Mouse (Mus musculus) stomach, postnatal 0 days (tissue): ENCODE data around the gene Cep55.

Experiments used
- CTCF ChIP-seq: IDR thresholded peaks from 2 replicates; pipeline ENCODE4 v1.5.1; 2016; ENCODE audit warnings: antibody characterized with exemption, low read depth, mild to moderate bottlenecking, moderate library complexity
- EP300 ChIP-seq: optimal IDR thresholded peaks from 2 replicates; pipeline ENCODE3; 2016; ENCODE audit warnings: antibody characterized with exemption

GRCm38 (mm10) chr19:38075051-38075450, 20.2 kb downstream of the Cep55 start:
- TF ChIP-seq CTCF (no peak), EP300 (no peak)
